Mouse (Mus musculus): ENCODE measurements at regions not wholly inside any gene's neighbourhood (a gene's known extent, or its start where the extent isn't known, plus 50 kb on each side); places are given as distances from the start of the nearest gene placed in this dataset.

DNA sequence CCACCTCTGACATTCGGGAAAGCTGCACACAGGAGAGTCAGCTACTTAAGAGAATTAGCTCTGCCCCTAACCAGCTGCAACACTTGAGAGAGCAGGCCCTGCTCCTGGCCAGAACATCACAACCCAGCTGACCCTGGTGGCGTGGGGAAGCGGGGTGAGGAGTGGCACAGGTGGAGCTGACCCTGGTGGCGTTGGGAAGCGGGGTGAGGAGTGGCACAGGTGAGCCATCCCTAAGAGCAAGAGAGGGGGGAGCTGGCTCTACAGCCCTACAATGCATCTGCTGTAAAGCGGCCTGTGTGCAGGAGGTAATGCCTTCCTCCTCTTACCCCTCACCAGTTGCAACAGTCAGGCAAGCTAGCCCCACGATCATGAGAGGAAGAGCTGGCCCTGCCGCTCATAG is 293.5 kb upstream of the N6amt1 start:
- DNase-seq, result no peak

DNA sequence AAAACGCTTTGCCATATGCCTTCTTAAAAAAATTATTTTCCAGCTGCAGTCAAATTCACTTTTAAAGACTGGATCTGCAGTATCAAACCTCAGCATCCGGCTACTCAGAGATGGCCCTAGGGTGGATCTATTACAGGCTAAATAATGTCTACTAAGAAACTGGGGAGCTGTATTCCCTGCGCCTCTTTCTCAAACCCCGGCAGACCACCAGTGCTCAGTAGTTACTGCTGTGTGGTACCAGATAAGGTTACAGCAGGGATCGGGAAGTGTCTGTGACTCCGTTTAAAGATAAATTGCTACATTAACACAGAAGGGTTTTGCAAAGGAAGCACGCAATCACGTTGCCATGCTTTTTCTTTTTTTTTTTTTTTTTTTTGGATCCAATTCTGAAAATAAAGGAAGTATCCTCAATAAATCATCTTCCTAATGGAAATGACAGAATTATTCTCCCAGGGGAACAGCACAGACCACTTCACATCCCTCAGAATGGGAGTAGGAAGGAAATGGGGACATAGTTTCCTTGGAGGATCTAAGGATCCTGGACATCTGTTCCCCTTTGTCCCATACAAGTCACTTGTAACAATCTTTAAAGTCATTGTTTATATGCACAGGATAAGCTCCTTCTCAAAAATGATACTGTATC is 304.1 kb upstream of the N6amt1 start:
- DNase-seq, result no peak

DNA sequence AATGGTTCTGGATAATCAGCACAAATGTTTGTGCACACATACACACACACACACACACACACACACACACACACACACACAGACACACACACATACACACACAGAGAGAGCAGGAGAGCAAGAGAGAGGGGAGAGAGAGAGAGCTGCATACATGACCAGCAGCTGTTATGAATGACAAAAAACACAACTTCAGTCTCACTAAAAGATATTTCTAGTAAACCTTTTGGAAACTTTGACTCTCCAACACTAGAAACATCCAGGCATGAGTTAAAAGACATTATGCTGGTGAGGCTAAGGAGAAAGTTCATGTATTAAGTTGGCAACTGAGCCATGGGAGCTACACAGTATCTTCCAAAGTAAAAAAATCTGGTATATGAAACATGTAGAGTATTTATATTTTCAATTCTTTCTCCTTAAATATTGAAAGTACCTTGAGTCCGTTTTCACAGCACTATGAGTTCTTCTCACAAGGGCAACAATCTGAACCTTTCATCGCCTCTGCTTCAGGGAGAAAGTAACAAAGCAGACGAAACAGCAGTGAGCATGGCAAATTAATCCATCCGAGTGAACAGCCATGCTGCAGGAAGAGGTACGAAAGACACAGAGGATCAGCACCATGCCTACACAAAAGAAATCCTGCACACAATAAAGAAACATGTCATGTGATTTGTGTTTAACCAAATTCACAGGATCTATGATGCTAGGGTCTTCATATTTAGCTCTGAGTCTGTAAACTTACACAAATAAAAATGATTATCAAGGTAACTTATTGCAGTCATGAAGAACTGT is 309.0 kb upstream of the N6amt1 start:
- DNase-seq, result no peak

DNA sequence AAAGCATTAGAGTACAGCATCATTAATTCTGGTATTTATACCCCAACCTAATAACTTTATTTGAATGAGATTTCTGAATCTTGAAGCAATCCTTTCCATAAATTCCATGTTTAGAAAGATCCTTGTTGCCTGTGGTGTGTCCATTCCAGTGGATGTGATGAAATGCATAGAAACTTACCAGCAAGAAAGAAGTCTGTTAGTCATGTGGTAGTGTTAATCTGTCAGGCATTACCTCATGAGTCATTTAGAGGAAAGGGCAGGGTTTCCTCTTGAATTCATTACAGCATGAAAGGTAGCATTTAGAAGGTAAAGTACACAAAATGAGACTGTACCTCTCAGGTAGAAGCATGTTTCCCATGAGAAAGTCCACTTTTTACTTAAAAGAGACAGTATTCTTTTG is 310.3 kb upstream of the N6amt1 start:
- DNase-seq, result no peak

DNA sequence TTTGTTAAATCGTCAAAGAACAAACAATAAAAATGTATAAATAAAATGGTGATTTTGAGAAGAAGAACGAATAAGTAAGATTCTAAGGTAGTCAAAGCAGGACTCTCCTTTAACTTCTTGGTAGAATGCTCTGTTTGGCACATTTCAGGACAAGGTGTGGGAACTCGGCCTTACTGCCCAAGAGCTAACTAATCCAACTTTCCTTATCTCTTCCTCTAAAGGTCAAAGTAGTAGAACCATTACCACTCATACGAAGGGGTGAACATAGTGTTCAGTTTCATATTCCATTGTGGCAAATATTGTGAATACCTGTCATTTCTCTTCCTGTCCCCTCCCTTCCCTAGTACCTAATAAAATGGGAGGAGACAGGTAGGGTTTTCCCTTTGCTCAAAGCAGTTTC is 313.6 kb upstream of the N6amt1 start:
- DNase-seq, result no peak

DNA sequence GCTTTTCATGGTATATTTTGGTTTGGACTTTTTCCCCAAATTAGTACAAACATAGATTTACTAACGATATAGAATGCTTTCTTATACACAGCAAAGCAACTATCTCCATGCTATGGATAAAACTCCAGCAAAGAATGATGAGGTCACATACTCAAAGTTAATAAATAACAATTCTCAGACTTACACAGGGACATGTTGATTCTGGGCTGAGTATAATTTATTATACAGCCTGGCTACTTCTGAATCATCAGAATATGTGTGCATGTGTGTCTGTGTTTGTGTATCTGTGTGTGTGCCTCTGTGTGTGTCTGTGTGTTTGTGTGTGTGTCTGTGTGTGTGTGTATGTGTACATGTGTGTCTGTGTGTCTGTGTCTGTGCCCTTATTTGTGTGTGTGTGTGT is 314.1 kb upstream of the N6amt1 start:
- DNase-seq, result no peak

DNA sequence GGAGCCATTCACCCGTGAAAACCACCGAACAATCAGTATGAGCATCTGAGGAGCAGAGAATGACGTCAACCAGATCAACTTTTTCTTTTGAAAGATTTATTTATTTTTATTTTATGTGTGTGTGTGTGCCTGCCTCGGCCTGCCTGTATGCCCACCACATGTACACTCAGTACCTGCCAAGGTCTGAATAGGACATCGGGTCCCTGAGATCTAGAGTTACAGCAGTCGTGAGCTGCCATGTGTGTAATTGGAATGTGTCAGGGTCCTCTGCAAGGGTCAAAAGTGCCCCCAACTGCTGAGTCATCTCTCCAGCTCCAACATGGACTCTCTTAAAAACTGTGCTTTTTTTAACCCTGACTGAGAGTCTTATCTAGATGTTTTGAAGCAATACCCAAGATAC is 316.9 kb upstream of the N6amt1 start:
- DNase-seq, result no peak

DNA sequence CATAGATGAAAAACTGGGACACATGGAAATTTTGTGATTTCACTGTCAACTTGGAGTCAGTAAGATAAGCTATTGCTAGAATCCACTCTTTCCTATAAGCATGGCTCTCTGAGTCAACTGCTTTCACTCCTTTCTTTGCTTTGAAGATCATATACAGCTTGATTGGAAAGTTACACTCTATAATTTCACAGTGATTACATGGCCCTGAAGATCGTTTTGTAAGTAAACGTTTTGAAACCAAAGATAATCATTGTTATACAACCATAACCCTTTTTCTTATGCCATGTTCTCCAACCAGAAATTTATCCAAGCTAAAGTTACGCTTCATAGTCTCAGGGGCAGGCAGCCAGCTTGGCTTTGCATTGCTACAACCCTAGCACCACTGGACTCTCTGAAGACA is 322.1 kb upstream of the N6amt1 start:
- DNase-seq, result no peak

DNA sequence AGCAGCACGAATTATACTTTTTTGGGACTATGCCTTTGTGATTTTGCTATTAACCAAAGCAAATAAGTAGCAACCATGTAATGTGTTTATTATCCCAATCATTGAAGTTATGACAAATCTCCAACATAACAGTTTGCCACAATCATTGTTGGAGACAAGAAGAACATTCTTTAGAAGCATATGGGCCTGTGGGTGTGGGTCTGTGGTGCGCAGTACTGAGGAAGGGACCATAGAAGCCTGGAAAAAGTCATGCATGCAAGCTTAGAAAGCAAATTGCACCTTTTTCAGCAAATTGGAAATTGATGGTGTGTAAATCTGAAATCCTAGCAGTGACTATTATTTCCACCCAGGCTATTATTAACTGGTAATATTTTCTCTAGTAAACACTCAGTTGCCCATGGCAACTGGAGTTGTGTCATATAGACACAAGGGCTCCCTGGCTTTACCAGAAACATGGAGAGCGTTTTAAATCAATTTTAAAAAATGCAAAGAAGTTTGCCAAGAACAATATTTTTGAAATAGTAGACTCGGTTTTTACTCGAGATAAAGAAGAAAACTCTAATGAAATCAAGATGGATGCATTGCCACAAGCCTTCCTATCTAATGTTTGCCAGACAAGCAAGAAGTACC is 325.4 kb upstream of the N6amt1 start:
- no peak for DNase-seq

DNA sequence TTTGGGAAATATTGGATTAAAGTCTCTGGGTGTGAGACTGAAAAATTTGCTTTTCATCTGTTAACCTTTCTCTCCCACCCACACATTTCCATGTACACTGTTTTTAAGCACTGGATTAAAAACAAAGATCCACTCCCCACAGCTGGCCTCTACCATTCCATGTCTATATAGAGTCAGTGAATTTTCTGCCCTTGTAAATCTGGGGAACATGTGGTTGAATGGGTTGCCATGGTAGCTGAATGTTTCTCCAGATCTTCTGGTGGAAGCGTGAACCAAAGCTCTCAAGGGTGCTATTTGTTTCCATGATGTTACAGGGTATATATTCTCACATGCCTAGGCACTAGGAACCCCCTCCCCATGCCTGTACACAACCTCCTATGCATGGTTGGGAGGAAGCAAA is 326.4 kb upstream of the N6amt1 start:
- DNase-seq, result no peak

DNA sequence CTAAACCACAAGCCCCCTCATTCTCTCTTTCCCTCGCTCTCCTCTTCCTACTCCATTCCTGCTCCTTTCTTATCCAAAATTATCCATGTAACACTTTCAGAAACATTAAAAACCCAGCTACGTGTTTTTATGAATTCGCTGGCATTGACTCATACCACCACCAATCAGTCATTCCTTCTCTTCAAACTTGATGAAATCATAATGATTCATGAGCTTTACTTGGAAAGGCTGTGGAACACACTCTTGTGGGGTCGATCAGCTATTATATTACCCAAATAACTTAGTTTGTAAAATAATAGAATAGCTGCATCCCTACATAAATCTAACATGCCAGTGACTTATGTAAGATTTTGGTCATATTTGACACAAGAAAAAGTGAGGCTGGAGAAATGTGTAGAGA is 331.9 kb upstream of the N6amt1 start:
- no peak for DNase-seq

DNA sequence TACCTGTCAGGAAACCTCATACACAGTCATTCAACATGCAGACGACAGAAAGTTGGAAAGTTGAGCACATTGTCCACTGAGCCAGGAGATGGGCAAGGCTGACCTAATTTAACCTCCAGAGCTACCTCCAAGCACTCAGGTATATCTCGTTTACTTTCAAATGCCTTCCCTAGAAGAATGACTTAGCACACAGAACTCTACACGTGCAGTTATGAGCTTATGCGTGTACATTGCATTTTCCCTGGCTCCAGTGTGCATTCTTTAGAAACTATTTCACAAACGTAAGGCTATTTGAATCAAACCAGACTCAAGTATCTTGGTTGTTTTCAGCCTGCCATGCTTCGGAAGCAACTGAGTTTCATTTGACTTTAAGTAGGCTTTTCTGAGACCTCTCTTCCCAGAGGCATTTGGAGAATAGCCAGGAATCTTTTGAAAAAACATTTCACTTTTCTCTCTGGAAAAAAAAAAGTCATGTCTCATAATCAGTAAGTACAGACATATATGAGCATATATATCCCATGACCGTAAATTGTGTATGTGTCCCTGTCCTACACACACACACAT is 336.8 kb upstream of the N6amt1 start:
- DNase-seq, result no peak

DNA sequence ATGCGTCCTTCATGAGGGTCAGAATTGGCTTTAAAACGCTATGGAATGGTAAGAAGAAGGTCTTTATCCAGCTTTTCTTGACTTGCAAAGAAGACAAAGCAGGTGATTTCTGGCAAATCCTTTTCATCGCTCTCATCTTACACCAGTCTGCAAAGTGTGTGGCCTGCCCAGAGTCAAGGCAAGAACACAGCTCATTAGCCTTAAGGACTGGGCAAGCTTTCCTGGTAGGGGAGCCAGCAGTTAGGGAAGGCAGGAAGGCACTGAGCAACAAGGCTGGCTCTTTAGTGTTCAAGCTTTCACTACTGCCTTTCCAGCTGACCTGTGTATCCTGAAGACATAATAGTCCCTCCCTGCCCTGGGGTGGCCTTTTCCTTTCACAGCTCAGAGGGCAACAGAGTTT is 352.4 kb upstream of the N6amt1 start:
- DNase-seq, result no peak

DNA sequence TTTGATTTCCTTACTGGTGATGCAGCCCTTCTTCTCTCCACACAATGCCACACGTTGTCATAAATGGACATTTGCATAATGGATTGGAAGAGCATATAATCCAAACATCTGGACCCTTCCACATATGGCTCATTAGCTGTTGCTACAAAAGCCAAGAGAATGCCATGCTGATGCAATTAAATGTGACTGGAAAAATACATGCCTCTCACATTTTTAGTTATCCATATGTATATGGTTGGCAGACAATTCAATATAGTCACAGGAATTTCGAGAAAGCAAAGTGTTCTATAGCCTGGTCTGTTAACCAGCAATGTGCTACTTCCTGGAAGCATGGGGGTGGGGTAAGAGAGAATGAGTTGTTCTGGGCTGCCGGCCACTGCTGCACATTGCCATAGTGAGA is 352.9 kb upstream of the N6amt1 start:
- DNase-seq, result no peak

DNA sequence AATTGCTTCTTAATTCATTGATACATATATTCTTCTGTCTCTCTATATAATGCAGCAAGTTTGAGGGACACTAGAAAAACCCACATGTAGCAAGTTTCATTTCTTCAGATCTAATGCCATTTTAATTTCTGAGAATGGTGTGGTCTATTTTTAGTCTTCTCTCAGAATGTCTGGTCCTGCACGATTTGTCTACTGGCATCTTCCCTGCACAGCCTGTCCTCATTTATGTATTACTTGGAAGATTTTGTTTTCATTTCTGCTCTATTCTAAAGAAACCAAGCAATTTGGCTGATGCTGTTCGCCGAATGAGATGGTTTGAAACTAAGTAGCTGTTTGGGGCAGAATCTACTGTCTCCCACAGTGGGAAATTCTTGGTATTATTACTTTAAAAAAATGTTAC is 382.3 kb upstream of the N6amt1 start:
- no peak for DNase-seq

DNA sequence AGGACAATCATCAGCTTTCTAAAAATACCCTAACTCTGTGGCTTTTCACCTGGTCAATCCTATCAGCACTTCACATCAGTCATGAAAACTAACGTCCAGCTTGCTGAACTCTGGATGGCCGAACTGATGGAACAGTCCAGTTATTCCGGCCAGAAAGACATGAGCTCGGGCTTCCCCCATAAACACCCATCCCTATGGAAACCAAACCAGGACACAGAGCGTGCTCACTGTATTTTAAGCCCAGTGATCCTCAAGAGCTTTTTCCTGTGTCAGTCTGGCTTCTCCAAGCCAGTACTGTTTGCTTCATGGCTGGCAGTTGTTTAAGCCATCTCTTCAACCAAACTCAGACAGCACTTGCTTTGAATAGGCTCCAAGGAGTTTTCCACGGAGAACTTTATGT is 404.3 kb upstream of the N6amt1 start:
- DNase-seq, result no peak

DNA sequence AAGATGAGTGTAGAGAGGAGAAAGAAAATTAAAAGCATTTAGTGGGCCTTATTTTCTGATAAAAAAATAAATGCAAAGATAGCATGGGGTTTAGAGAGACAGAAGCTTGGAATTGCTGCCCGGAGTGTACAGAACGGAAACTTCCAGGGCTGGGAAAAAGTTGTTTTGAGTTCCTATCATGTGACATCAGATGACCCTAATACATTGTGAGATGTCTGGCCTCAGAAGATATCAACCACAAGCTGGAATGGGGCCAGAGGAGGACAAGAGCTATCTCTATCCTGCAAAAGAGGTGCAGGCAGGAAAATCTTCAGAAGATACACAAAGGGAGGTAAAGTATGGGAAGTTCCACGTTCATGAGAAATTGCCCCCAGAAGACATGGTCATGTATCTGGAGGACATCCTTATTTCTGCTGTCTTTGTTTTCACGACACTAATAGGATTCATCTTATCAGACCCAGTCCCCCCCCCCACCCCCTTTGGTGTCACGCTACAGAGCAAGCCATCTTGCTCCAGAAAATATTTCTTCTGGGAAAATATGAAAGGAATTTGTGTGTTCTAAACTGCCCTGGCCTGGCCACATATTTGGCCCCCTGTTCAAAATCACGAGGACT is 408.3 kb upstream of the N6amt1 start:
- DNase-seq, result no peak

DNA sequence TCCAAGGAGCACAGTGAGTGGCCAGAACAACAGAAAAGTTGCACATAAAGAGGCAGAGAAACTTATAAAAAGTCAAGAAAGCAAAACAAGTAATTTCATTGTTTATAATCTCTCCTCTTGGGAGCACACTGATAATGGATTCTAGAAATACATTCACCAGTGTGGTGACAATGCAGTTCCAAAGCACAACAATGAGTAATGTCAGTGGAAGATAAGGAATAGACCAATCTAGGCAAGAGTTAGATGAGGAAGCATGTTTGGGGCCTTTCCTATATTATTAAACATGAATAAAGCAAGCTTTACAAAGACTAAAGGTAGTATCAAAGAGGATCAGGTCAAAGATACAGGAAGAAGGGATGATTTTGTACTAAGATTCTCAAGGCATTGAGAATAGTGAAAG is 408.9 kb upstream of the N6amt1 start:
- DNase-seq, result no peak

DNA sequence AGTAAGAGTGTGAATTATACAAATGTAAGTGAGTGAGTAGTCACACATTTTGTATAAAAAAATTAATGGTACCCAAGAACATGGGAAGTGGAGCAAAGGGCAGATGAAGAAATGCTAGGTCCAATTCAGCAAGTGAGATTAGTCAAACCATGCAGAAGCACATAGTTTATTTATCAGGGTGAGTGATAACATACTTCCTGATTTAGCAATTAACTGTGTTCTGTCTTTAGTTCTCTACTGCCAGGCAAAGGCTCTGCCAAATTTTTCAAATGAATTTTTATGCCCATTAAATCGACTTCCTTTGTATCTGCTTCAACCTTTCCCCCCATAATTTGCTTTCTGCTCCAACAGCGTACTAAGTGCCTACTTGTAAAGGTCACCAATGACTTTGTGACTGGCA is 419.0 kb upstream of the N6amt1 start:
- no peak for DNase-seq

DNA sequence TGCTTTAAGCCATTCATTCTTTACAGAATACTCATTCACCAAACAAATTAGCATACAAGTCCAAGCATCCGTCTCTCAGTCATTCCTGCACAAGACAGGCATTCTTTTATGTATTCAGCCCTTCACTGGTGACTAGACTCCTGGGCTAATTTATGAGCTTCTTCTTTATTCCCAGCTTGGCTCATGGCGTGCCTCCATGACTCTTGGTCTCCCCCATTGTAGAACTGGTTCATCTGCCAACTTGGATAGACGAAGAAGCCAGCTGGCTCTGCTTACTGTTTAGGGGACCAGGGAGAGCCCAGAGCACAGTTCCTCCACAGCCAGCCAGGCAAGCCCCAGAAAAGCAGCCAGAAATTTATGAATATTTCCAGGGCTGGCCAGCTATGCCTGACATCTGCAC is 421.2 kb upstream of the N6amt1 start:
- peak; percentile 58 for DNase-seq

DNA sequence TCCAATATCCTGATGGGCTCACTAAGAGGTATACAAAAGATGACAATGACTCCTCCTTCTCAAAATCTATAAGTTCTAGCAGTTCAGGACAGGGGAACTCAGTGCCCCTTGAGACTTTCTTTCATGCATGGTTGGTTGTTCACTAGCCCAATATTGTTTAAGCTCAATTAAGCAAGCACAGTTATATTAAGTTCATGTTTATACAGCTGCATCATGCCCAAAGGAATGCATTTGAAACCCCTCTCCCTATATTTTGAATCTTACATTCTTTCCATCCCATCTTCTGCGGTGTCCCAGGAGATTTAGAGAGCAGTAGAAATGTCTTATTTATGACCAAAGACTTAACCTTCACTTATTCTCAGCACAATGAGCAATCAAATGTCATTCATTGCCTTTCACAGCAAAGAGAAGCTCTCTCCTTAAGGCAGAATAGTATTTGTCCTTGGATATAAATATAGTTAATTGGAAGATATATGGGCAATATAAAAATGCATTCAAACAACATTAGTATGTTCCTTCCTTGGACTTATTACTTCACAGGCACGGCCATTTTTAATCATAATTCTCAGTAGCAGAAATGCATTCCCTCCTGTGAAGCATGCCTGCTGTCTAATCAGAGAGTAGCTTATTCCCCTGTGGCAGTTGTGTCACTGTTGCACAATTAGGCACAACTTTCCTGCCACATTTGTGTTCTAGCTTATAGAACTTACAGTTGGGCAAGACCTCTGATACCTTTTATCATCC is 455.8 kb upstream of the N6amt1 start:
- DNase-seq, result no peak

DNA sequence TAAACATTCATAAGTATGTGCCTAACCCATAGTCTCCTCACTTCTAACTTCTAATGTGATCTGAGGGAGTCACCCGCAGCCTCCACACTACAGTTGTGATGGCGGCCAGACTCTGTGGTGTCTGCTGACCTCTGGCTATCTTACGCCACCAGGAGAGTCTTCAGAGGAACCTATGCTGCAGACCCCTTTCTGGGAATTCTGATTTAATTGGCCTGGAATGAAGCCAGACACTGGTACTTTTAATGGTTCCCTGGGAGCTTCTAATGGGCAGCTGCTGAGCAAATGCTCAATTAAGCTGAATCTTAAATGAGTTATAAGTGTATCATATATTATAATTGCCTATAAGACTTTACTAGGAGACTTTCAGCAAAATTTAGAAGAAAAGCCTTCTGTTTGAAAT is 459.0 kb upstream of the N6amt1 start:
- no peak for DNase-seq

DNA sequence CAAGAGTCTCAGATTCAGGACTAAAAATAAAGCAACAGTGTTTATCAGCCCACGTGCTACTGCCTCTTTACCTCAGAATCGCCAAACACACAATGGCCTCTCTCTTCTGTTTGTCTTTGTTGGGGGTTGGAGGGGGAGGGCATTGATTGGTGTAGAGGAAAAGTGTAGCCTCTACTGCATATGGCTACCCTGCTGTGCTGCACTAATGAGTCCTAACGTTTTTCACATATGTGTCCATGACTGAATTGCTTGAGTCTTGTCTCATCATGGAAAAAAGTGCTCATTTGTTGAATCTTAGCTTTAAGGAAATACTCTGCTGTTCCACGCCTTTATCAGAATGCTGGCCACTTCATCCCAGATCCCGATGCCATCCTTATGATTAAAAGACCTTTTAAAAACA is 459.7 kb upstream of the N6amt1 start:
- DNase-seq, result no peak
